Mouse (Mus musculus): ENCODE measurements around the gene Plbd2. TPM values are rescaled to one million over a fixed set of nuclear protein-coding genes. Genes with fewer than 3 reads are reported as not detected.

The Plbd2 gene
- total RNA-seq, 1 experiment from 2014 or later = 8.9 TPM

GRCm38 (mm10) chr5:120483399-120483798, 20.0 kb downstream of the Plbd2 start:
- ATAC-seq (replicated peaks; ENCODE audit: insufficient number of reproducible peaks, low FRiP score, low TSS enrichment, poor library complexity, severe bottlenecking) = no peak

GRCm38 (mm10) chr5:120481205-120481604, 22.2 kb downstream of the Plbd2 start:
- no peak for ATAC-seq (replicated peaks; ENCODE audit: insufficient number of reproducible peaks, low FRiP score, low TSS enrichment, poor library complexity, severe bottlenecking)

- ATAC-seq (replicated peaks; ENCODE audit: insufficient number of reproducible peaks, low FRiP score, low TSS enrichment, poor library complexity, severe bottlenecking) = no peak
Measured at GRCm38 (mm10) chr5:120479538-120479937, 23.9 kb downstream of the Plbd2 start.

GRCm38 (mm10) chr5:120477993-120478392, 25.4 kb downstream of the Plbd2 start:
- no peak for ATAC-seq (replicated peaks; ENCODE audit: insufficient number of reproducible peaks, low FRiP score, low TSS enrichment, poor library complexity, severe bottlenecking)

- ATAC-seq (replicated peaks; ENCODE audit: insufficient number of reproducible peaks, low FRiP score, low TSS enrichment, poor library complexity, severe bottlenecking) = no peak
Measured at GRCm38 (mm10) chr5:120476296-120476695, 27.1 kb downstream of the Plbd2 start, which contains the start of gene Sds. Sds (plus strand) TSS chr5:120476526.

- ATAC-seq (replicated peaks; ENCODE audit: insufficient number of reproducible peaks, low FRiP score, low TSS enrichment, poor library complexity, severe bottlenecking) = no peak
Measured at GRCm38 (mm10) chr5:120475861-120476260, 27.6 kb downstream of the Plbd2 start.

GRCm38 (mm10) chr5:120473361-120473760, 30.1 kb downstream of the Plbd2 start:
- ATAC-seq (replicated peaks; ENCODE audit: insufficient number of reproducible peaks, low FRiP score, low TSS enrichment, poor library complexity, severe bottlenecking) = no peak

- no peak for ATAC-seq (replicated peaks; ENCODE audit: insufficient number of reproducible peaks, low FRiP score, low TSS enrichment, poor library complexity, severe bottlenecking)
Measured at GRCm38 (mm10) chr5:120472770-120473169, 30.7 kb downstream of the Plbd2 start, which contains the start of gene Sdsl. Sdsl (minus strand) TSS chr5:120472810.

- no peak for ATAC-seq (replicated peaks; ENCODE audit: insufficient number of reproducible peaks, low FRiP score, low TSS enrichment, poor library complexity, severe bottlenecking)
Measured at GRCm38 (mm10) chr5:120471538-120471937, 31.9 kb downstream of the Plbd2 start.

GRCm38 (mm10) chr5:120468830-120469229, 34.6 kb downstream of the Plbd2 start:
- ATAC-seq (replicated peaks; ENCODE audit: insufficient number of reproducible peaks, low FRiP score, low TSS enrichment, poor library complexity, severe bottlenecking) = no peak

GRCm38 (mm10) chr5:120468336-120468735, 35.1 kb downstream of the Plbd2 start:
- ATAC-seq (replicated peaks; ENCODE audit: insufficient number of reproducible peaks, low FRiP score, low TSS enrichment, poor library complexity, severe bottlenecking) = no peak

GRCm38 (mm10) chr5:120467026-120467425, 36.4 kb downstream of the Plbd2 start:
- no peak for ATAC-seq (replicated peaks; ENCODE audit: insufficient number of reproducible peaks, low FRiP score, low TSS enrichment, poor library complexity, severe bottlenecking)

- no peak for ATAC-seq (replicated peaks; ENCODE audit: insufficient number of reproducible peaks, low FRiP score, low TSS enrichment, poor library complexity, severe bottlenecking)
Measured at GRCm38 (mm10) chr5:120465860-120466259, 37.6 kb downstream of the Plbd2 start.

- no peak for ATAC-seq (replicated peaks; ENCODE audit: insufficient number of reproducible peaks, low FRiP score, low TSS enrichment, poor library complexity, severe bottlenecking)
Measured at GRCm38 (mm10) chr5:120465062-120465461, 38.4 kb downstream of the Plbd2 start.

GRCm38 (mm10) chr5:120464321-120464720, 39.1 kb downstream of the Plbd2 start:
- ATAC-seq (replicated peaks; ENCODE audit: insufficient number of reproducible peaks, low FRiP score, low TSS enrichment, poor library complexity, severe bottlenecking) = no peak

GRCm38 (mm10) chr5:120461902-120462301, 41.5 kb downstream of the Plbd2 start:
- no peak for ATAC-seq (replicated peaks; ENCODE audit: insufficient number of reproducible peaks, low FRiP score, low TSS enrichment, poor library complexity, severe bottlenecking)

- no peak for ATAC-seq (replicated peaks; ENCODE audit: insufficient number of reproducible peaks, low FRiP score, low TSS enrichment, poor library complexity, severe bottlenecking)
Measured at GRCm38 (mm10) chr5:120459133-120459532, 44.3 kb downstream of the Plbd2 start.

GRCm38 (mm10) chr5:120457628-120458027, 45.8 kb downstream of the Plbd2 start:
- no peak for ATAC-seq (replicated peaks; ENCODE audit: insufficient number of reproducible peaks, low FRiP score, low TSS enrichment, poor library complexity, severe bottlenecking)

GRCm38 (mm10) chr5:120456841-120457554, 46.4 kb downstream of the Plbd2 start:
- no peak for ATAC-seq (replicated peaks; ENCODE audit: insufficient number of reproducible peaks, low FRiP score, low TSS enrichment, poor library complexity, severe bottlenecking)

GRCm38 (mm10) chr5:120456253-120456652, 47.2 kb downstream of the Plbd2 start:
- no peak for ATAC-seq (replicated peaks; ENCODE audit: insufficient number of reproducible peaks, low FRiP score, low TSS enrichment, poor library complexity, severe bottlenecking)
